Mouse (Mus musculus) liver, embryonic 13.5 days (tissue): ENCODE results near the gene Acly. TPM values are rescaled to one million over a fixed set of nuclear protein-coding genes. Genes with fewer than 3 reads are reported as not detected.
"Not testable (repeated sequence)": the region's sequence is repeated elsewhere in the genome, so short reads cannot be mapped to it uniquely, and the experiment has no call there.

ENCODE experiments used
- ATAC-seq: fragments of 200-750 bp; cut with Nextera tagmentation; 2 replicates; pipeline ENCODE4 v1.8.0; 2017; ENCODE audit warnings: low read depth, mild to moderate bottlenecking, moderate number of reproducible peaks, moderate library complexity
- DNase-seq: peaks from one replicate; pipeline ENCODE4 v3.0.0; 2022
- H3K27ac ChIP-seq: fragments of 300-500 bp; sonication (generic); 2 replicates; pipeline ENCODE4 v1.5.1; 2015; ENCODE audit warnings: moderate library complexity, mild to moderate bottlenecking, inconsistent platforms
- H3K27me3 ChIP-seq: fragments of 300-500 bp; sonication (generic); 2 replicates; pipeline ENCODE4 v1.6.1; 2015; ENCODE audit warnings: mild to moderate bottlenecking, inconsistent platforms
- H3K36me3 ChIP-seq: fragments of 300-500 bp; sonication (generic); 2 replicates; pipeline ENCODE4 v1.6.1; 2015; ENCODE audit warnings: mild to moderate bottlenecking, inconsistent platforms
- H3K4me1 ChIP-seq: fragments of 300-500 bp; sonication (generic); replicated peaks from 2 replicates; pipeline ENCODE4 v1.6.1; 2015; ENCODE audit warnings: inconsistent platforms
- H3K4me2 ChIP-seq: fragments of 300-500 bp; sonication (generic); 2 replicates; pipeline ENCODE4 v1.6.1; 2015; ENCODE audit warnings: inconsistent platforms, mild to moderate bottlenecking, moderate library complexity
- H3K4me3 ChIP-seq: fragments of 300-500 bp; sonication (generic); replicated peaks from 2 replicates; pipeline ENCODE4 v1.5.1; 2015; ENCODE audit warnings: mild to moderate bottlenecking, inconsistent platforms
- H3K9ac ChIP-seq: fragments of 300-500 bp; sonication (generic); 2 replicates; pipeline ENCODE4 v1.6.1; 2015; ENCODE audit warnings: mild to moderate bottlenecking, inconsistent platforms
- H3K9me3 ChIP-seq: fragments of 300-500 bp; sonication (generic); replicated peaks from 2 replicates; pipeline ENCODE4 v1.6.1; 2016; ENCODE audit warnings: inconsistent platforms
- WGBS: fragments of 180-500 bp; shearing (Covaris S2); methylation state at CpG from one replicate; pipeline ENCODE4 v1.1.7; 2015; ENCODE audit not compliant: insufficient replicate concordance; 5-methylcytosine and 5-hydroxymethylcytosine counted together
- polyA plus RNA-seq: library from polyadenylated mRNA; unstranded; fragments of >200 nt; fragmentation: Nextera tagmentation; extraction: Ambion mirVana; gene quantifications from 2 replicates; pipeline ENCODE4 v1.2.1, GENCODE M21; 2015

The Acly gene
- polyA plus RNA-seq, 1 experiment from 2014 or later, result 86.2 TPM

GRCm38 (mm10) chr11:100545746-100546085 is 17.9 kb upstream of the Acly start:
- ATAC-seq (peak; percentile 6; the same call in 1 of the 2 replicates), DNase-seq (no peak)
- 22% methylated on average over 7 of the region's 7 CpGs for WGBS
- Histone ChIP-seq H3K4me2 (peak overlapping the region; percentile 82), H3K9me3 (no peaks in the 10 kb centered on the region), H3K4me1 (peaks cover 35% of the 10 kb centered on the region), H3K9ac (peak overlapping the region; percentile 51; the same call in 1 of the 2 replicates), H3K27ac (peak overlapping the region; percentile 39; the same call in 1 of the 2 replicates), H3K27me3 (no peaks in the 10 kb centered on the region), H3K4me3 (peak overlapping the region; percentile 64), H3K36me3 (no peaks in the 10 kb centered on the region)

GRCm38 (mm10) chr11:100544832-100545745 is 17.3 kb upstream of the Acly start, which contains the start of gene Ttc25:
TSS of gene Ttc25 (plus strand) at chr11:100545607.
- H3K9me3 ChIP-seq, result no peaks in the 10 kb centered on the region
- ATAC-seq, result peak; percentile 98
- H3K4me1 ChIP-seq, result peaks cover 40% of the 10 kb centered on the region
- peak within 1 kb of the TSS; percentile 73 for H3K27ac ChIP-seq
- H3K4me3 ChIP-seq, result peak within 1 kb of the TSS; percentile 64
- H3K36me3 ChIP-seq, result no peaks in the 10 kb centered on the region
- DNase-seq, result peak; percentile 82
- WGBS, result 6% methylated on average over 28 of the region's 28 CpGs
- peak within 1 kb of the TSS; percentile 82 for H3K4me2 ChIP-seq
- H3K9ac ChIP-seq, result peak within 1 kb of the TSS; percentile 72
- H3K27me3 ChIP-seq, result no peaks in the 10 kb centered on the region

DNA sequence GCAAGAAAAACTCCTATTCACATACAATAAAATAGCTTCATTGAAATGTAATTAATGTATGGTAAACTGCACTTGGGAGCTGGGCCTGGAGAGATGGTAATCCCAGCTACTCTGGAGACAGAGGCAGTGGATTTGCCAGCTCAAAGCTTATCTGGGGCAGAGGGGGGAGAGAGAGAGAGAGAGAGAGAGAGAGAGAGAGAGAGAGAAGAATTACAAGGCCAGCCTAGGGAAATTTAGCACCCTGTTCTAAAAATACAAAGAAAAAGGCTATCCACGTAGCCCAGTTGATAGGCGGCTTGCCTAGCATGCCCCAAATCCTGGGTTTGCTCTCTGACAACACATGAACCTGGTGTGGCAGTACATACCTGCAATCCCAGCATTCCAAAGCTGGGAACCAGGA is 13.8 kb upstream of the Acly start:
- H3K9me3 ChIP-seq, result no peaks in the 10 kb centered on the region
- H3K27ac ChIP-seq, result no peak overlapping the region
- H3K4me3 ChIP-seq, result no peak overlapping the region
- DNase-seq, result no peak
- H3K9ac ChIP-seq, result no peak overlapping the region
- ATAC-seq, result no peak
- 75% methylated on average over 2 of the region's 2 CpGs for WGBS
- H3K27me3 ChIP-seq, result 0 out of 2 replicates have a peak, but pooled peaks cover 3% of the 10 kb centered on the region
- peaks cover 30% of the 10 kb centered on the region for H3K4me1 ChIP-seq
- H3K36me3 ChIP-seq, result no peaks in the 10 kb centered on the region
- H3K4me2 ChIP-seq, result no peak overlapping the region

GRCm38 (mm10) chr11:100540966-100541365 is 13.2 kb upstream of the Acly start:
- Histone ChIP-seq H3K27ac (no peak overlapping the region), H3K9ac (no peak overlapping the region), H3K4me2 (no peak overlapping the region), H3K9me3 (no peaks in the 10 kb centered on the region), H3K4me1 (peaks cover 27% of the 10 kb centered on the region), H3K36me3 (no peaks in the 10 kb centered on the region), H3K27me3 (0 out of 2 replicates have a peak, but pooled peaks cover 3% of the 10 kb centered on the region), H3K4me3 (no peak overlapping the region)
- DNase-seq, result no peak
- ATAC-seq, result no peak
- 23% methylated on average over 6 of the region's 6 CpGs for WGBS

DNA sequence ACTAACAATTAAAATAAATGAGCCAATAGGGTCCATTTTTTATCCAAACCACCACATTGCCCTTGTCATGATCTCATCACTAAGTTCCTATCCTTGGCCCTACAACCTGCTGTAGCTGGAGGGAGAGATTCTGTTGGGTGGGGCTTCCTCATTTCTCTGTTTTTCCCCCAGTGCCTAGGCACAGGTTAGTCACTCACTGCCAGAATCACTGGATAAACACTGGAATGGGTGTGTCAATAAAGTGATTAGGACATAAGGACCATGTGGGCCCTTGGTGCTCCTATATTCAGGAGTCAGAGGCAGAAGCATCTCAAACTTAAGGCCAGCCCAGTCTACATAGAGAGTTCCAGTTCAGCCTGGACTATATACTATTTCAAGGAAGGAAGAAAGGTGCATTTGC is 8.7 kb upstream of the Acly start:
- Histone ChIP-seq H3K4me3 (no peak overlapping the region), H3K4me2 (no peak overlapping the region), H3K9ac (no peak overlapping the region), H3K9me3 (no peaks in the 10 kb centered on the region), H3K4me1 (peaks cover 11% of the 10 kb centered on the region), H3K36me3 (no peaks in the 10 kb centered on the region), H3K27ac (no peak overlapping the region), H3K27me3 (0 out of 2 replicates have a peak, but pooled peaks cover 3% of the 10 kb centered on the region)
- ATAC-seq (no peak), DNase-seq (no peak)

- DNase-seq (no peak), ATAC-seq (no peak)
- Histone ChIP-seq H3K36me3 (no peaks in the 10 kb centered on the region), H3K4me2 (no peak overlapping the region), H3K4me3 (no peak overlapping the region), H3K27ac (no peak overlapping the region), H3K4me1 (peaks cover 8% of the 10 kb centered on the region), H3K9me3 (no peaks in the 10 kb centered on the region), H3K9ac (no peak overlapping the region), H3K27me3 (0 out of 2 replicates have a peak, but pooled peaks cover 3% of the 10 kb centered on the region)
- WGBS, result 27% methylated on average over 1 of the region's 1 CpGs
Measured at GRCm38 (mm10) chr11:100535996-100536395, 8.2 kb upstream of the Acly start.

DNA sequence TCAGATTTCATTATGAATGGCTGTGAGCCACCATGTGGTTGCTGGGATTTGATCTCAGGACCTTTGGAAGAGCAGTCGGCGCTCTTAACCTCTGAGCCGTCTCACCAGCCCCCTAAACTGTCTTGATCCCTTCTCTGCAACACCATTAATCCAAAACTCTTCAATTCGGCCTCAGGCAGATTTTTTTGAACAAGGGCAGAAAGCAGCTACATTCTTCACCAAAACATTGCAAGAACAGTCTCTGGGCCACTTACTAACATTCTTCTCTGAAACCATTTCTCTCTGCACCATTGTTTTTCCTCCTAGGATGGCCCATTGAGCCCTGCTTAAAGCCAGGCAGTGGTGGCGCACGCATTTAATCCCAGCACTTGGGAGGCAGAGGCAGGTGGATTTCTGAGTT is 7.0 kb upstream of the Acly start:
- H3K27me3 ChIP-seq, H3K4me1 ChIP-seq, H3K27ac ChIP-seq, H3K4me3 ChIP-seq, H3K36me3 ChIP-seq, DNase-seq, H3K4me2 ChIP-seq, H3K9ac ChIP-seq, H3K9me3 ChIP-seq, ATAC-seq: not testable (repeated sequence)
- 69% methylated on average over 6 of the region's 6 CpGs for WGBS

- H3K27me3 ChIP-seq, DNase-seq, H3K9me3 ChIP-seq, H3K4me1 ChIP-seq, H3K4me2 ChIP-seq, H3K9ac ChIP-seq, H3K4me3 ChIP-seq, H3K27ac ChIP-seq, H3K36me3 ChIP-seq, ATAC-seq: not testable (repeated sequence)
- 70% methylated on average over 2 of the region's 2 CpGs for WGBS
Measured at GRCm38 (mm10) chr11:100534411-100534810, 6.6 kb upstream of the Acly start.

DNA sequence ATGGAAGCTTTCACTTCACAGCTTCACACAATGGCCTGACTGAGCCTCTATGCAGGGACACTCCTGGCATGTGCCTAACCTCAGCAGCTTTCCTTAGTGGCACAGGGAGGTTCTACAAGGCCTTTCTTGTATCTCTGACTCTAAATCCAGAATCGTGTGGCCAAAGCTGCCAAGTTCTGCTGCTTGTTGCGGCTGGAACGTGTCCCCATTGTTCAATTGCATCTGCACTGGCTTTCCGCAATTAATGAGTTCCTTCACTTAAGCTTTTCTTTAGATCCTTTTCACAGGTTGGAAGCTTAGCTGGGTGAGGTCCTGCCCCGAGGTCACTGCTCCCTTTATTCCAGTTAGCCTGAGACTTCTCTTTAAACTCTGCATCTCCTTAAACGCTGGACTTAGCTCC is 6.1 kb upstream of the Acly start:
- Histone ChIP-seq H3K27me3 (0 out of 2 replicates have a peak, but pooled peaks cover 3% of the 10 kb centered on the region), H3K9ac (no peak overlapping the region), H3K27ac (no peak overlapping the region), H3K36me3 (no peaks in the 10 kb centered on the region), H3K4me2 (no peak overlapping the region), H3K4me1 (peaks cover 4% of the 10 kb centered on the region), H3K4me3 (no peak overlapping the region), H3K9me3 (no peaks in the 10 kb centered on the region)
- WGBS, result 60% methylated on average over 6 of the region's 6 CpGs
- DNase-seq (no peak), ATAC-seq (no peak)

- peak overlapping the region; percentile 76 for H3K4me3 ChIP-seq
- H3K9ac ChIP-seq, result peak overlapping the region; percentile 65
- H3K4me1 ChIP-seq, result peaks cover 47% of the 10 kb centered on the region
- no peak for DNase-seq
- H3K4me2 ChIP-seq, result peak overlapping the region; percentile 88
- no peaks in the 10 kb centered on the region for H3K27me3 ChIP-seq
- no peaks in the 10 kb centered on the region for H3K9me3 ChIP-seq
- peaks cover 10% of the 10 kb centered on the region for H3K36me3 ChIP-seq
- no peak for ATAC-seq
- 26% methylated on average over 19 of the region's 19 CpGs for WGBS
- peak overlapping the region; percentile 87 for H3K27ac ChIP-seq
Measured at GRCm38 (mm10) chr11:100528375-100529165, 770 bp upstream of the Acly start.

DNA sequence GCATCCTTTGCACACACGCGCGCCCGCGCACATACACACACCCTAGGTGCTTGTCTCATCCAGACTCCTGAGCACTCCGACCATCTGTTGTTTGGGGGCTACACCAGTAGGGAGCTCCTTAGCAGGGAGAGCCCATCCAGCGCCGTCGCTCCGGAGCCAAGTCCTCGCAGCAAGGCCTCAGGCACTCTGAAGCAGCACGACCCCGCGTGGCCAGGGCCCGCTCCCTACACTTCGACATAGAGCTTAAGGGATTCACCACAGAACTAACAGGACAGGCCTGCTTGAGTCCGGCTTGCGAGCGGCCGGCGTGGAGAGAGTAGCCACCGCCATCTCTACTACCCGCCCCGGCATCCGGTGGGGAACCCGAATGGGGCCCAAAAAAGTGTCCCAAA is 738 bp downstream of the Acly start:
- DNase-seq (peak; percentile 51), ATAC-seq (peak; percentile 13)
- Histone ChIP-seq H3K9ac (peak overlapping the region; percentile 86), H3K4me2 (peak overlapping the region; percentile 88), H3K4me3 (peak overlapping the region; percentile 76), H3K27ac (peak overlapping the region; percentile 73), H3K27me3 (no peaks in the 10 kb centered on the region), H3K4me1 (peaks cover 47% of the 10 kb centered on the region), H3K9me3 (no peaks in the 10 kb centered on the region), H3K36me3 (peaks cover 25% of the 10 kb centered on the region)
- WGBS, result under 1% methylated on average over 26 of the region's 26 CpGs
